Mouse (Mus musculus) liver, embryonic 12.5 days (tissue): ENCODE measurements around the gene Tchp. TPM values are rescaled to one million over a fixed set of nuclear protein-coding genes. Genes with fewer than 3 reads are reported as not detected.

Source experiments
- ATAC-seq: fragments of 200-750 bp; cut with Nextera tagmentation; 2 replicates; pipeline ENCODE4 v1.8.0; 2017; ENCODE audit warnings: moderate number of reproducible peaks, mild to moderate bottlenecking, moderate library complexity
- H3K27ac ChIP-seq: fragments of 300-500 bp; sonication (generic); 2 replicates; pipeline ENCODE4 v1.5.1; 2016; ENCODE audit warnings: mild to moderate bottlenecking
- H3K27me3 ChIP-seq: fragments of 300-500 bp; sonication (generic); replicated peaks from 2 replicates; pipeline ENCODE4 v1.6.1; 2016; ENCODE audit warnings: mild to moderate bottlenecking, moderate library complexity
- H3K36me3 ChIP-seq: fragments of 300-500 bp; sonication (generic); 2 replicates; pipeline ENCODE4 v1.6.1; 2016; ENCODE audit warnings: mild to moderate bottlenecking, moderate library complexity
- H3K4me1 ChIP-seq: fragments of 300-500 bp; sonication (generic); 2 replicates; pipeline ENCODE4 v1.6.1; 2016
- H3K4me2 ChIP-seq: fragments of 300-500 bp; sonication (generic); 2 replicates; pipeline ENCODE4 v1.6.1; 2016; ENCODE audit warnings: mild to moderate bottlenecking, moderate library complexity
- H3K4me3 ChIP-seq: fragments of 300-500 bp; sonication (generic); 2 replicates; pipeline ENCODE4 v1.5.1; 2016; ENCODE audit warnings: mild to moderate bottlenecking, moderate library complexity
- H3K9ac ChIP-seq: fragments of 300-500 bp; sonication (generic); 2 replicates; pipeline ENCODE4 v1.6.1; 2016; ENCODE audit warnings: mild to moderate bottlenecking, moderate library complexity
- H3K9me3 ChIP-seq: fragments of 300-500 bp; sonication (generic); replicated peaks from 2 replicates; pipeline ENCODE4 v1.6.1; 2016; ENCODE audit warnings: mild to moderate bottlenecking, moderate library complexity
- WGBS: fragments of 180-500 bp; shearing (Covaris S2); methylation state at CpG from one replicate; pipeline ENCODE4 v1.1.7; 2016; ENCODE audit not compliant: insufficient replicate concordance; 5-methylcytosine and 5-hydroxymethylcytosine counted together
- polyA plus RNA-seq: library from polyadenylated mRNA; unstranded; fragments of >200 nt; fragmentation: Nextera tagmentation; extraction: Ambion mirVana; gene quantifications from 2 replicates; pipeline ENCODE4 v1.2.1, GENCODE M21; 2016

The Tchp gene
- polyA plus RNA-seq, 1 experiment from 2014 or later: 7.5 TPM

DNA sequence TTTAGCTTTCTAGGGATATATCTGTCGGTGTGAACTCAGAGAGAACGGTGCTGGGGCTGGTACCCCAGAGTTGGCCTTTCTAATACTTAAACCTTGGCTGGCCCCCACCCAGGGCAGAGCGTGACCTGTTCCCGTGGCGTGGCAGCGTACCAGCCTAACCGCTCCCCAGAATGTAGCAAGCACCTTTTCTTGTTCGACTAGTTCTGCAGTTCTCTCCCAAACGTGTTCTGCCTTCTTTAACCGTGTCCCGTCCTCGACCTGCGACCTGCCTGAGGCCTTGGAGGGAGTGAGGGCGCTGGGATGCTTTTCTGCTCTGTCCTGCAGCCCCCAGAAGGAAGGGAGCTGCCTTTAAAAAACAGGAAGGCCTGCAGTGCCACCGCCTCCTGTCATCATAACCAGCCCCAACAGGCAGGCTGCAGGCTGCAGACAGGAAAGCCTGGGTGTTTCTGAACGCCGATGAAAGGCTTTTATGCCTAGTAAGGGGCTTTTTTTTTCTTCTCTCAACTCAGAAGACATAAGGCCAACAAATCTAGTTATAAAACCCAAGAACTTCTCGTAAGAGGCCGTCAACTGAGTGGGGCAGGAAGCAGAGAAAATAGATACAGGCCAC lies 26.8 kb upstream of the Tchp start:
- no peaks in the 10 kb centered on the region for H3K9me3 ChIP-seq
- H3K27me3 ChIP-seq: no peaks in the 10 kb centered on the region
- H3K4me3 ChIP-seq: no peak overlapping the region
- H3K9ac ChIP-seq: no peak overlapping the region
- 57% methylated on average over 19 of the region's 19 CpGs for WGBS
- no peak overlapping the region for H3K4me2 ChIP-seq
- H3K36me3 ChIP-seq: peaks cover 21% of the 10 kb centered on the region
- H3K27ac ChIP-seq: no peak overlapping the region
- peaks cover 17% of the 10 kb centered on the region; the same call in 1 of the 2 replicates for H3K4me1 ChIP-seq
- no peak for ATAC-seq

- no peak overlapping the region for H3K9ac ChIP-seq
- peaks cover 17% of the 10 kb centered on the region; the same call in 1 of the 2 replicates for H3K4me1 ChIP-seq
- ATAC-seq: no peak
- H3K36me3 ChIP-seq: peaks cover 12% of the 10 kb centered on the region
- H3K9me3 ChIP-seq: no peaks in the 10 kb centered on the region
- H3K27ac ChIP-seq: 0 out of 2 replicates have a peak overlapping the region, but pooled peaks have one; percentile 16
- no peaks in the 10 kb centered on the region for H3K27me3 ChIP-seq
- WGBS: 71% methylated on average over 8 of the region's 8 CpGs
- H3K4me2 ChIP-seq: no peak overlapping the region
- no peak overlapping the region for H3K4me3 ChIP-seq
Observed at GRCm38 (mm10) chr5:114681717-114682116, 25.8 kb upstream of the Tchp start.

GRCm38 (mm10) chr5:114685986-114686385 lies 21.6 kb upstream of the Tchp start:
- Histone ChIP-seq H3K4me2 (no peak overlapping the region), H3K36me3 (0 out of 2 replicates have a peak, but pooled peaks cover 2% of the 10 kb centered on the region), H3K27me3 (no peaks in the 10 kb centered on the region), H3K9me3 (no peaks in the 10 kb centered on the region), H3K27ac (no peak overlapping the region), H3K4me3 (no peak overlapping the region), H3K4me1 (peaks cover 47% of the 10 kb centered on the region), H3K9ac (no peak overlapping the region)
- ATAC-seq: no peak
- WGBS: 80% methylated on average over 5 of the region's 5 CpGs

DNA sequence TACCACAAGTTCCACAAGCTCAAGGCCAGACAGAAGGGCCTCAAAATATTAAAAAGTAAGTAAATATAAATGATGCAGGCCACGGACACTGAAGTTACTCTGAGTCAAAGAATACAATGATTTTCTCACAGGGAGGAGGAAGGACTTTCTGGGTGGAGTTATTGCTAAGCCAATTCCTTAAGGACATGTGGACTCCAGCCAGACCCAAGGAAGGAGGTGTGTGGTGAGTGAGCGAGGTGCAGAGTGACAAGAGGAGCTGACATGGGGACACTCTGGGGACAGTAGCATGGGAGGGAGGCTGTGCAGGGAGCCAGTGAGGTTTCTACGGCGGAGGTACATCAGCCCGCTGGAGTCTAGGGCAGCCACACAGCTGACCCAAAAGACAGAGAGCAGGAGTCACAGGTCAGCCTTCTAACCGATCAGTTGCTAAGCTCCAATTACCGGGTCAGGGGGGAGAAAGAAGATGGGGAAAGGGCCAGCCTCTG lies 20.8 kb upstream of the Tchp start:
- Histone ChIP-seq H3K4me3 (no peak overlapping the region), H3K9ac (no peak overlapping the region), H3K4me2 (no peak overlapping the region), H3K36me3 (0 out of 2 replicates have a peak, but pooled peaks cover 2% of the 10 kb centered on the region), H3K27me3 (0 out of 2 replicates have a peak, but pooled peaks cover under 1% of the 10 kb centered on the region), H3K9me3 (no peaks in the 10 kb centered on the region), H3K4me1 (peaks cover 49% of the 10 kb centered on the region), H3K27ac (no peak overlapping the region)
- no peak for ATAC-seq
- 70% methylated on average over 7 of the region's 7 CpGs for WGBS

GRCm38 (mm10) chr5:114687901-114688300 lies 19.7 kb upstream of the Tchp start:
- Histone ChIP-seq H3K4me1 (peaks cover 50% of the 10 kb centered on the region), H3K4me3 (no peak overlapping the region), H3K27ac (no peak overlapping the region), H3K9ac (no peak overlapping the region), H3K4me2 (no peak overlapping the region), H3K9me3 (no peaks in the 10 kb centered on the region), H3K27me3 (peaks cover 11% of the 10 kb centered on the region; the same call in 1 of the 2 replicates), H3K36me3 (0 out of 2 replicates have a peak, but pooled peaks cover 2% of the 10 kb centered on the region)
- ATAC-seq: no peak

DNA sequence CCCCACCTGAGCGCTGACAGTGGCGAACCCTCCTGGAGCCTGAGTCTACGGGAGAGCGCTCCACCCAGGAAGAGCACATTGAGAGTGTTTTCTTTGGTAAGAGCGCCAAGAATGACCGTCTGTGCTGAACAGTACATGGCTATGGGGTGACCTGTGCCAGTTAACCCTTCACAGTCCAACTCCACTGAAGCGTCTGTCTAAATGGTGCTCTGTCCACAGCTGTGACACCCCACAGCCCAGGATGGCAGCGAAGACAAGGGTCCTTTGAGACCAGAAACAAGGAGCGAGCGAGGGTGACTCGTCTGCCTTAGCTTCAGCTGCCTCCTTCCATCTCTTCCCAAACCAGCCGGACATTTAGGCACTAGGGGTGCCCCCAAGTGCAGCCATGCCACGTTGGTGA lies 18.9 kb upstream of the Tchp start:
- no peak for ATAC-seq

DNA sequence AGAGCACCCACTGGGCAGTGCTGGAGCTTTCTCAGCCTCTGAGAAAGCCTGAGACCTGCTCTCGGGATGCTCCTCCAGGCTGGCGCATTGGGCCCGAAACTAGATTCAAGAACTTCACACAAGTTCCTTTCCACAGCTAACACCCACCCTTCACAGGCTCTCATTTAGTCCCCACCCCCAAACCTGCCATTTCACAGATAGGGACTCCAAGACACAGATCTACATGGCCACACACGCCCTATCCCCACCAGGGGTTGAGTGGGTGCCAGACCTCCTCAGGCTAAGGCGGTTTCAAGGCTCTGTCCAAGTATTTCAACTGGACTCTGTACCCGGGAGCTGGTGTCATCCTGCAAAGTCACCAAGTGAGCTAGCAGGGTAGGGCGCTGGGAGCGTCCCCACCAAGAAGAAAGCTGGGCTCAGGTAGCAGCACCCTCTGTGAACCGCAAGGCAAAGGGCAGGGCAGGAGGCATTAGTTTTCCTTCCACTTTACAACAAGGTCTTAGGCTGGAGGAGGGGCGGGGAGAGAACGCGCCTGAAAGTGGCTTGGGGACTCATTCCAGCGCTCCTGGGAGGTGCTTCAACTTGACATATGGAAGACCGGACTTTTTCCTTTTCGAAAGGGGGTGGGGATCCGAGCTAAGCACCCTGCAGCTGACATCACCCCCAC lies 17.7 kb upstream of the Tchp start:
- H3K4me2 ChIP-seq: peak overlapping the region; percentile 99
- peak overlapping the region; percentile 77 for H3K4me3 ChIP-seq
- peak overlapping the region; percentile 88 for H3K9ac ChIP-seq
- 0 out of 2 replicates have a peak overlapping the region, but pooled peaks have one; percentile 12 for H3K27ac ChIP-seq
- H3K9me3 ChIP-seq: no peaks in the 10 kb centered on the region
- H3K27me3 ChIP-seq: peaks cover 27% of the 10 kb centered on the region; the same call in 1 of the 2 replicates
- ATAC-seq: no peak
- H3K4me1 ChIP-seq: peaks cover 46% of the 10 kb centered on the region
- 0 out of 2 replicates have a peak, but pooled peaks cover 2% of the 10 kb centered on the region for H3K36me3 ChIP-seq
- 16% methylated on average over 16 of the region's 16 CpGs for WGBS

More for the DNA sequence above, 18.9 kb upstream of the Tchp start:
- Histone ChIP-seq H3K4me3 (no peak overlapping the region), H3K27ac (no peak overlapping the region), H3K4me2 (peak overlapping the region; percentile 99; the same call in 1 of the 2 replicates), H3K27me3 (peaks cover 18% of the 10 kb centered on the region; the same call in 1 of the 2 replicates), H3K36me3 (0 out of 2 replicates have a peak, but pooled peaks cover 2% of the 10 kb centered on the region), H3K9ac (no peak overlapping the region), H3K4me1 (peaks cover 50% of the 10 kb centered on the region), H3K9me3 (no peaks in the 10 kb centered on the region)
- WGBS: 86% methylated on average over 13 of the region's 13 CpGs

- WGBS: 3% methylated on average over 75 of the region's 75 CpGs
- peaks cover 46% of the 10 kb centered on the region for H3K4me1 ChIP-seq
- H3K4me2 ChIP-seq: peak within 1 kb of the TSS; percentile 99
- no peaks in the 10 kb centered on the region for H3K9me3 ChIP-seq
- peak within 1 kb of the TSS; percentile 77 for H3K4me3 ChIP-seq
- peaks cover 27% of the 10 kb centered on the region; the same call in 1 of the 2 replicates for H3K27me3 ChIP-seq
- H3K36me3 ChIP-seq: 0 out of 2 replicates have a peak, but pooled peaks cover 2% of the 10 kb centered on the region
- ATAC-seq: peak; percentile 94
- peak within 1 kb of the TSS; percentile 88 for H3K9ac ChIP-seq
- peak within 1 kb of the TSS; percentile 74 for H3K27ac ChIP-seq
Observed at GRCm38 (mm10) chr5:114690633-114691567, 16.7 kb upstream of the Tchp start, which contains the start of gene Gltp. TSS of gene Gltp (minus strand) at chr5:114690984.

- peaks cover 32% of the 10 kb centered on the region; the same call in 1 of the 2 replicates for H3K27me3 ChIP-seq
- 53% methylated on average over 5 of the region's 5 CpGs for WGBS
- no peak overlapping the region for H3K4me2 ChIP-seq
- no peak overlapping the region for H3K9ac ChIP-seq
- no peak overlapping the region for H3K27ac ChIP-seq
- no peaks in the 10 kb centered on the region for H3K9me3 ChIP-seq
- H3K4me3 ChIP-seq: no peak overlapping the region
- peaks cover 16% of the 10 kb centered on the region for H3K4me1 ChIP-seq
- H3K36me3 ChIP-seq: no peaks in the 10 kb centered on the region
- ATAC-seq: no peak
Observed at GRCm38 (mm10) chr5:114695775-114696174, 11.8 kb upstream of the Tchp start.

GRCm38 (mm10) chr5:114696939-114697338 lies 10.6 kb upstream of the Tchp start:
- H3K4me3 ChIP-seq: no peak overlapping the region
- peaks cover 6% of the 10 kb centered on the region; the same call in 1 of the 2 replicates for H3K4me1 ChIP-seq
- ATAC-seq: no peak
- peaks cover 30% of the 10 kb centered on the region; the same call in 1 of the 2 replicates for H3K27me3 ChIP-seq
- no peak overlapping the region for H3K27ac ChIP-seq
- no peaks in the 10 kb centered on the region for H3K9me3 ChIP-seq
- H3K36me3 ChIP-seq: no peaks in the 10 kb centered on the region
- H3K9ac ChIP-seq: no peak overlapping the region
- WGBS: 57% methylated on average over 17 of the region's 17 CpGs
- H3K4me2 ChIP-seq: no peak overlapping the region

DNA sequence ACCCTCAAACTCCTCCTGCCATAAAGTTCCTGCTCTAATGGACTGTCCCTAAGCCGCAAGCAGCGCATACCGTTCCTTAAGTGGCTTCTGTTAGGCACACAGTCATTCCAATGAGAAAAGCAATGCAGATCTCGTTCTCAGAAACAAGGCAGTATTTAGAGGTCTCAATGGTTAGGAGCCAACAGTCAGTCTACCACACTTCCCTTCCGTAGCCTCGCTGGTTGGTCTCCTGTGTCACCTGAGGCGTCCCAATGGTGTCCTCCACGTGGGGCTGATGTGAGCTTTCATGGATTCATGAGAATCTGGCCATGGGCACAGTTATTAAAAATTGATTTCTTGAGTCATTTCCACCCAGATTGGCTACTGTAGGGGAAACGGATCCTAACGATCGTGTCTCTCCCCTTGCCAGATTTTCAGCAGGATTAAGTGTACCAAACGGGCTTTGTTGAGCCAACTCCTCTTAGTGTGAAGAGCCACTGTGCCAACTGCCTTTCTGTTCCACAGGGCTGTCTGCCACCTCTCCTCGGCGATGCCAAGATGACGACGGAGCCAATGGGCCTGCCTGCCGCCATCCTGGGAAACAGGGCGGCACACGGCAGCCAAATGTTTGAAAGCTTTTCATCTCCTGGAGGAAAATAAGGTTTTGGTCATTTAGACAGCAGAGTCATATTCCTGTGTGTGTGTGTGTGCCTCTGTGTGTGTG lies 9.4 kb upstream of the Tchp start:
- no peak for ATAC-seq
- H3K27me3 ChIP-seq: peaks cover 19% of the 10 kb centered on the region; the same call in 1 of the 2 replicates
- H3K36me3 ChIP-seq: no peaks in the 10 kb centered on the region
- WGBS: 80% methylated on average over 19 of the region's 19 CpGs
- H3K27ac ChIP-seq: no peak overlapping the region
- H3K4me1 ChIP-seq: peaks cover 16% of the 10 kb centered on the region
- H3K4me2 ChIP-seq: no peak overlapping the region
- no peak overlapping the region for H3K9ac ChIP-seq
- H3K4me3 ChIP-seq: no peak overlapping the region
- H3K9me3 ChIP-seq: no peaks in the 10 kb centered on the region
